8 mouse cellular contexts compared by ENCODE assay signal in the genomic region with DNA sequence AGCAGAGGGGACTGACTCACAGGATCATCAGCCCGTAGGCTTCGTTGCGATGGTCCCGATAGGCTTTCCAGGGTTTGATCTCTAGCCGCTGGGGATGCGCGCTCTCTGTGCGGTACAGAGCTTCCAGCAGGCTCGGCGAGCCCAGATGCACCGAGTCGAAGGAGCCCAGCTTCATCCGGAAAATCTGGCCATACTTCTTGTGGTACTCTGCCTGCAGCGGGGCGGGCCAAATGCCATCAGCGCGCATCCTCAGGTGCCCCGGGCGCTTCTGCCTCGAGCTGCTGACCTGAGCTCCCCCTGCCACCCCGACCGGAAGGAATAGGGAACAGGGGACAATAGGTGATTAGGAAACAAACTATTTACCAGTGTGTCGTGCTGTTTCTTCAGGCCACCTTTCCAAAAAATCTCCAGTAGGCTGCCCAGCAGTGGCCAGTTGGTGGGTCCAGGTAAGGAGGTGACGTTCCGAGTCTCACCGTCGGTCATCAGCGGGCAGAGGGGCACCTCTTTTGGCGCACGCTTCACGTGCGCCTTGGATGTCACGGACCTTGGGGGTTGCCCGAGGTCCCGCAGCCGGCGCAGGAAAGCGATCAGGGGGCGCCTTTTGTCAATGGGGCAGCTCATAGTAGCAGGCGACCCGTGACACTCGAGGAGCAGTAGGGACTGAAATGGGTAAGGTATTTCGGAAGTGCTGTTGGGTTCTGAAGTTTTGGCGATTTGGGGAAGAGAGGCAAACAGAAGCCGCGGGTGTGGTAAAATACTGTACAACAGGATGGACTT. TPM values are rescaled to one million over a fixed set of nuclear protein-coding genes. Genes with fewer than 3 reads are reported as not detected.
DNase-seq lines count a peak whose midpoint lies in the region; ATAC-seq and TF ChIP-seq lines count a peak whose summit lies in the region.

Pfdn4 (plus strand) TSS at position 275 of the 777 bp plus-strand sequence.

- no peak for TF ChIP-seq CTCF in lung, embryonic 14.5 days (IDR thresholded peaks at IDR 0.05; ENCODE audit: low read depth)
- TF ChIP-seq CTCF in kidney, postnatal 0 days (IDR thresholded peaks at IDR 0.05; ENCODE audit: low read depth), result no peak

- no peak within 1 kb of the TSS for H3K27ac ChIP-seq in lung, embryonic 14.5 days (ENCODE audit: low read depth)
- H3K27ac ChIP-seq in brown adipose tissue, adult 24 weeks (replicated peaks; ENCODE audit: low read depth, low read length), result no peak within 1 kb of the TSS
- no peak within 1 kb of the TSS for H3K27ac ChIP-seq in kidney, postnatal 0 days

- peaks cover 67% of the 10 kb centered on the region for H3K27me3 ChIP-seq in lung, embryonic 14.5 days (ENCODE audit: insufficient read depth, low read length)
- H3K27me3 ChIP-seq in kidney, postnatal 0 days (ENCODE audit: insufficient read depth, low read length), result peaks cover 57% of the 10 kb centered on the region

- H3K9me3 ChIP-seq in lung, embryonic 14.5 days (ENCODE audit: low read depth, low read length), result no peaks in the 10 kb centered on the region
- no peaks in the 10 kb centered on the region for H3K9me3 ChIP-seq in kidney, postnatal 0 days (replicated peaks; ENCODE audit: low read length)

- WGBS in lung, embryonic 14.5 days, result 1% methylated on average over 46 of the region's 46 CpGs
- 1% methylated on average over 46 of the region's 46 CpGs for WGBS in kidney, postnatal 0 days

- no peaks in the 10 kb centered on the region for H3K36me3 ChIP-seq in lung, embryonic 14.5 days (ENCODE audit: insufficient read depth)
- H3K36me3 ChIP-seq in kidney, postnatal 0 days (ENCODE audit: insufficient read depth, low read length), result no peaks in the 10 kb centered on the region

- peaks cover 3% of the 10 kb centered on the region; the same call in 1 of the 2 replicates for H3K4me1 ChIP-seq in lung, embryonic 14.5 days (ENCODE audit: insufficient read depth)
- H3K4me1 ChIP-seq in brown adipose tissue, adult 24 weeks (ENCODE audit: control insufficient read depth, insufficient read depth, insufficient read length, low read length), result no peaks in the 10 kb centered on the region
- H3K4me1 ChIP-seq in kidney, postnatal 0 days (replicated peaks; ENCODE audit: insufficient read depth, low read length), result no peaks in the 10 kb centered on the region

- DNase-seq in lung, embryonic 14.5 days, result peak; percentile 71
- DNase-seq in lung, postnatal 14 days, result no peak
- DNase-seq in gastrocnemius, postnatal 4 days (ENCODE audit: low spot score in 2 of 2), result no peak
- DNase-seq in kidney, postnatal 0 days (ENCODE audit: low spot score), result peak; percentile 54
- DNase-seq in spleen, adult 18-20 months, result no peak
- no peak for DNase-seq in Muller cell, postnatal 12 days (ENCODE audit: inconsistent ontology term)

- H3K4me3 ChIP-seq in lung, embryonic 14.5 days (ENCODE audit: low read depth, low read length), result peak within 1 kb of the TSS; percentile 22; the same call in 1 of the 2 replicates
- no peak within 1 kb of the TSS for H3K4me3 ChIP-seq in brown adipose tissue, adult 24 weeks (ENCODE audit: insufficient read depth, low read depth, low read length)
- peak within 1 kb of the TSS; percentile 18 for H3K4me3 ChIP-seq in kidney, postnatal 0 days (replicated peaks; ENCODE audit: low read depth, low read length)

- no peak for ATAC-seq in lung, embryonic 14.5 days (ENCODE audit: insufficient read depth)
- ATAC-seq in kidney, postnatal 0 days (replicated peaks; ENCODE audit: low FRiP score, low read depth), result no peak
- ATAC-seq in megakaryocyte, adult 5-6 weeks (ENCODE audit: poor library complexity, severe bottlenecking), result no peak

- no peak within 1 kb of the TSS for H3K9ac ChIP-seq in lung, embryonic 14.5 days
- H3K9ac ChIP-seq in kidney, postnatal 0 days (ENCODE audit: low read depth, low read length), result 0 out of 2 replicates have a peak within 1 kb of the TSS, but pooled peaks have one; percentile 31

- H3K4me2 ChIP-seq in lung, embryonic 14.5 days, result peak within 1 kb of the TSS; percentile 48
- H3K4me2 ChIP-seq in kidney, postnatal 0 days (ENCODE audit: low read length), result peak within 1 kb of the TSS; percentile 38; the same call in 1 of the 2 replicates

RNA-seq across cellular contexts. Expression of gene Pfdn4, which starts in this region (rescaled TPM):
- 78.5 and 86.2 TPM in 2 replicates for polyA plus RNA-seq in lung, embryonic 14.5 days (2014; fragmentation: Nextera tagmentation; extraction: Ambion mirVana)
- 54.8 and 69.2 TPM in 2 replicates for polyA plus RNA-seq in brown adipose tissue, adult 24 weeks (2012; ENCODE audit: insufficient read depth, insufficient read length, missing spikeins)
- total RNA-seq in gastrocnemius, postnatal 4 days (2021), result 10 to 100 TPM; 22.7 to 32.4 TPM
- 105 and 113 TPM in 2 replicates for polyA plus RNA-seq in kidney, postnatal 0 days (2015; fragmentation: Nextera tagmentation; extraction: Ambion mirVana)
- total RNA-seq in megakaryocyte, adult 5-6 weeks (2015), result 44.2 and 51.0 TPM in 2 replicates
- 67.5 and 93.4 TPM in 2 replicates for total RNA-seq in megakaryocyte, adult 5-6 weeks (2017)

Comparison
In these comparisons a context has a peak if more than half of its experiments do, and no peak if none do; other contexts are left out.
1. DNase-seq: peak in lung, embryonic 14.5 days (single experiment) and kidney, postnatal 0 days (single experiment); none in lung, postnatal 14 days (single experiment), gastrocnemius, postnatal 4 days (0 of 2), spleen, adult 18-20 months (0 of 2) and Muller cell, postnatal 12 days (single experiment).